Comparison of ENCODE assay signal across 14 mouse cellular contexts in the genomic region with DNA sequence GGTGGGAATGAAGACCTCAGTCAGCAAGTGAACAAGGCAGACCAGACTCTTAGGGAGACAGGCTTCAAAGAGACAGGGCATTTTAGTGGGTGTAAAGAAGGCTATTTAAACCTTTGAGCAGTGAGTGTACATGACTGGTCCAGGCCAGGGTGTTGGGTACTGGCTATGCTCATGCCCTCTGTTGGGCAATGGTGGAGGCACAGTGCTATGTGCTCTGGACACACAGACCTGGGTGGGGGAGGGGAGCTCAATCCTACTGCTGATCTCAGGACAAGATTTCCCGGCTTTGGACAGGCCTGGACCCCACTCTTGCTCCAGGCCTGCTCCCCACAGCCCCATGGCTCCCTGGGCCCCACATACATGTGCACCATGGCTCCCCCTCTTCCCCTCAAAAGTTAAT.
DNase-seq lines count a peak whose midpoint lies in the region; ATAC-seq and TF ChIP-seq lines count a peak whose summit lies in the region.
"Had no signal": no experiment of that assay in that cellular context is flagged by ENCODE, and none has a peak within 500 bp of the region (broad histone marks: within the 10 kb centered on the region; RNA-seq: fewer than 3 reads in every experiment).

No protein-coding gene starts in this region.

- ATAC-seq in forebrain, embryonic 11.5 days (replicated peaks; ENCODE audit: low FRiP score): 0 out of 2 replicates have a peak, but pooled peaks have one; percentile 49
- no peak for ATAC-seq in forebrain, embryonic 15.5 days (replicated peaks)
- ATAC-seq in liver, postnatal 0 days: no peak
- ATAC-seq in liver, embryonic 12.5 days: no peak
- peak; percentile 68 for ATAC-seq in midbrain, embryonic 12.5 days (ENCODE audit: low FRiP score, low read depth)
- ATAC-seq in erythroid progenitor cell, adult 5-6 weeks (replicated peaks; ENCODE audit: low FRiP score, poor library complexity, severe bottlenecking): no peak
- ATAC-seq: Patski had no signal

- no peak for TF ChIP-seq EP300 in liver, postnatal 0 days (IDR thresholded peaks at IDR 0.05; ENCODE audit: low read depth)
- no peak for TF ChIP-seq EP300 in heart, adult 2 months (IDR thresholded peaks at IDR 0.05; ENCODE audit: insufficient read depth, low read depth, low read length)

- H3K27me3 ChIP-seq in forebrain, embryonic 11.5 days (ENCODE audit: control insufficient read depth, insufficient read depth, low read length): no peaks in the 10 kb centered on the region
- H3K27me3 ChIP-seq in forebrain, embryonic 15.5 days: no peaks in the 10 kb centered on the region
- H3K27me3 ChIP-seq in liver, postnatal 0 days (ENCODE audit: insufficient read depth, low read length): no peaks in the 10 kb centered on the region
- no peaks in the 10 kb centered on the region for H3K27me3 ChIP-seq in liver, embryonic 12.5 days (replicated peaks)
- H3K27me3 ChIP-seq in midbrain, embryonic 12.5 days: peaks cover 18% of the 10 kb centered on the region; the same call in 1 of the 2 replicates
- H3K27me3 ChIP-seq in heart, adult 2 months (ENCODE audit: control insufficient read depth, insufficient read depth, low read length): no peaks in the 10 kb centered on the region
- H3K27me3 ChIP-seq: Patski had no signal

- DNase-seq in forebrain, embryonic 11.5 days (ENCODE audit: low spot score): peak; percentile 56
- DNase-seq in liver, postnatal 0 days: peak; percentile 14
- peak; percentile 45 for DNase-seq in brain, embryonic 14.5 days (ENCODE audit: low read depth)
- no peak for DNase-seq in heart, adult 2 months
- DNase-seq: adrenal gland, postnatal 10 days; cerebellum, adult 9-11 months; heart, adult 18-20 months; lung, postnatal 10 days; thymus, postnatal 4 days had no signal

- TF ChIP-seq CTCF in liver, postnatal 0 days (IDR thresholded peaks at IDR 0.05; ENCODE audit: low read depth): no peak
- TF ChIP-seq CTCF in brain, embryonic 14.5 days (IDR thresholded peaks at IDR 0.05; ENCODE audit: borderline replicate concordance, extremely low read depth, insufficient read depth, insufficient read length): peak; percentile 19; the same call in 1 of the 2 replicates
- TF ChIP-seq CTCF in heart, adult 2 months (IDR thresholded peaks at IDR 0.05): no peak

- H3K9me3 ChIP-seq in forebrain, embryonic 11.5 days (ENCODE audit: control insufficient read depth, low read length): no peaks in the 10 kb centered on the region
- H3K9me3 ChIP-seq in forebrain, embryonic 15.5 days: no peaks in the 10 kb centered on the region
- H3K9me3 ChIP-seq in liver, postnatal 0 days (ENCODE audit: low read length): no peaks in the 10 kb centered on the region
- H3K9me3 ChIP-seq in liver, embryonic 12.5 days (replicated peaks): no peaks in the 10 kb centered on the region
- H3K9me3 ChIP-seq in midbrain, embryonic 12.5 days: no peaks in the 10 kb centered on the region

- intact Hi-C loops in heart, adult 2 months (cut with DNase I): no loop called here

- H3K4me3 ChIP-seq in forebrain, embryonic 11.5 days (ENCODE audit: low read depth, low read length): no peak overlapping the region
- H3K4me3 ChIP-seq in forebrain, embryonic 15.5 days: no peak overlapping the region
- no peak overlapping the region for H3K4me3 ChIP-seq in liver, postnatal 0 days (ENCODE audit: low read depth, low read length)
- no peak overlapping the region for H3K4me3 ChIP-seq in liver, embryonic 12.5 days
- H3K4me3 ChIP-seq in midbrain, embryonic 12.5 days: no peak overlapping the region
- no peak overlapping the region for H3K4me3 ChIP-seq in heart, adult 2 months

- 39% methylated on average over 1 of the region's 1 CpGs for WGBS in forebrain, embryonic 11.5 days
- 37% methylated on average over 1 of the region's 1 CpGs for WGBS in forebrain, embryonic 15.5 days
- 42% methylated on average over 1 of the region's 1 CpGs for WGBS in liver, postnatal 0 days (ENCODE audit: insufficient replicate concordance)
- WGBS in liver, embryonic 12.5 days (ENCODE audit: insufficient replicate concordance): 33% methylated on average over 1 of the region's 1 CpGs
- 14% methylated on average over 1 of the region's 1 CpGs for WGBS in midbrain, embryonic 12.5 days
- WGBS in heart, adult 2 months: 79% methylated on average over 1 of the region's 1 CpGs

- H3K4me1 ChIP-seq in forebrain, embryonic 11.5 days (replicated peaks; ENCODE audit: control insufficient read depth, insufficient read depth, low read length): peaks cover 8% of the 10 kb centered on the region
- H3K4me1 ChIP-seq in forebrain, embryonic 15.5 days: peaks cover 20% of the 10 kb centered on the region
- no peaks in the 10 kb centered on the region for H3K4me1 ChIP-seq in liver, postnatal 0 days (ENCODE audit: insufficient read depth)
- H3K4me1 ChIP-seq in liver, embryonic 12.5 days: no peaks in the 10 kb centered on the region
- peaks cover 21% of the 10 kb centered on the region for H3K4me1 ChIP-seq in midbrain, embryonic 12.5 days
- H3K4me1 ChIP-seq in heart, adult 2 months (ENCODE audit: control insufficient read depth, insufficient read depth, low read length): no peaks in the 10 kb centered on the region

- no peaks in the 10 kb centered on the region for H3K79me2 ChIP-seq in heart, adult 2 months (replicated peaks; ENCODE audit: control insufficient read depth, insufficient read depth, low read length)

- no peak overlapping the region for H3K9ac ChIP-seq in forebrain, embryonic 11.5 days (ENCODE audit: low read length)
- H3K9ac ChIP-seq in forebrain, embryonic 15.5 days (replicated peaks): no peak overlapping the region
- no peak overlapping the region for H3K9ac ChIP-seq in liver, postnatal 0 days (replicated peaks)
- no peak overlapping the region for H3K9ac ChIP-seq in liver, embryonic 12.5 days
- no peak overlapping the region for H3K9ac ChIP-seq in midbrain, embryonic 12.5 days (replicated peaks)
- H3K9ac ChIP-seq in heart, adult 2 months (ENCODE audit: low read depth, low read length): no peak overlapping the region

- no peak overlapping the region for H3K4me2 ChIP-seq in forebrain, embryonic 11.5 days (ENCODE audit: low read depth, low read length, severe bottlenecking)
- no peak overlapping the region for H3K4me2 ChIP-seq in forebrain, embryonic 15.5 days (replicated peaks)
- no peak overlapping the region for H3K4me2 ChIP-seq in liver, postnatal 0 days (ENCODE audit: low read depth, low read length)
- H3K4me2 ChIP-seq in liver, embryonic 12.5 days: no peak overlapping the region
- no peak overlapping the region for H3K4me2 ChIP-seq in midbrain, embryonic 12.5 days (replicated peaks)

- TF ChIP-seq POLR2A in brain, embryonic 14.5 days (IDR thresholded peaks at IDR 0.05; ENCODE audit: borderline replicate concordance, extremely low read depth, insufficient read depth, insufficient read length, poor library complexity, severe bottlenecking): no peak
- no peak for TF ChIP-seq POLR2A in heart, adult 2 months (IDR thresholded peaks at IDR 0.05; ENCODE audit: insufficient read depth, low read depth, low read length)

- no peaks in the 10 kb centered on the region for H3K36me3 ChIP-seq in forebrain, embryonic 11.5 days (ENCODE audit: control insufficient read depth, insufficient read depth, low read length)
- H3K36me3 ChIP-seq in forebrain, embryonic 15.5 days: no peaks in the 10 kb centered on the region
- H3K36me3 ChIP-seq in liver, postnatal 0 days (replicated peaks; ENCODE audit: insufficient read depth, low read length): no peaks in the 10 kb centered on the region
- no peaks in the 10 kb centered on the region for H3K36me3 ChIP-seq in liver, embryonic 12.5 days
- no peaks in the 10 kb centered on the region for H3K36me3 ChIP-seq in midbrain, embryonic 12.5 days
- H3K36me3 ChIP-seq in heart, adult 2 months (ENCODE audit: control insufficient read depth, insufficient read depth, low read length): no peaks in the 10 kb centered on the region

- H3K27ac ChIP-seq in forebrain, embryonic 11.5 days (ENCODE audit: low read depth, low read length): no peak overlapping the region
- no peak overlapping the region for H3K27ac ChIP-seq in forebrain, embryonic 15.5 days (replicated peaks)
- H3K27ac ChIP-seq in liver, postnatal 0 days (ENCODE audit: low read depth): no peak overlapping the region
- H3K27ac ChIP-seq in liver, embryonic 12.5 days: no peak overlapping the region
- no peak overlapping the region for H3K27ac ChIP-seq in midbrain, embryonic 12.5 days (replicated peaks)
- H3K27ac ChIP-seq in heart, adult 2 months: no peak overlapping the region

Comparison
In these comparisons a context has a peak if more than half of its experiments do, and no peak if none do; other contexts are left out.
1. ATAC-seq: peak in forebrain, embryonic 11.5 days (single experiment) and midbrain, embryonic 12.5 days (single experiment); none in forebrain, embryonic 15.5 days (single experiment), liver, postnatal 0 days (single experiment), liver, embryonic 12.5 days (single experiment) and erythroid progenitor cell, adult 5-6 weeks (single experiment).
2. DNase-seq: peak in forebrain, embryonic 11.5 days (single experiment), liver, postnatal 0 days (single experiment) and brain, embryonic 14.5 days (single experiment); none in heart, adult 2 months (0 of 2).